Mouse (Mus musculus) CH12.LX (cell line): ENCODE data around the gene Gm13278.
"Not testable (repeated sequence)": the region's sequence is repeated elsewhere in the genome, so short reads cannot be mapped to it uniquely, and the experiment has no call there.

ENCODE experiments used
- CTCF ChIP-seq, 2 experiments: IDR thresholded peaks in 1 of 2; conservative IDR thresholded peaks in 1 of 2; 2 replicates each; pipeline ENCODE4 v1.5.1; 2011 to 2012; ENCODE audit warnings: low read depth in 2 of 2, low read length in 2 of 2, improper control_type of control experiment in 1 of 2, inconsistent platforms in 1 of 2, mild to moderate bottlenecking in 1 of 2, moderate library complexity in 1 of 2
- E2F4 ChIP-seq: IDR thresholded peaks from 2 replicates; pipeline ENCODE4 v1.6.1; 2011; ENCODE audit warnings: low read depth, low read length, improper control_type of control experiment; ENCODE audit not compliant: insufficient replicate concordance
- GABPA ChIP-seq: IDR thresholded peaks from 2 replicates; pipeline ENCODE4 v1.6.1; 2012; ENCODE audit warnings: low read depth, low read length, improper control_type of control experiment, inconsistent platforms; ENCODE audit not compliant: insufficient replicate concordance
- IRF4 ChIP-seq: IDR thresholded peaks from 2 replicates; pipeline ENCODE4 v1.6.1; 2014; ENCODE audit warnings: low read depth, mild to moderate bottlenecking, inconsistent platforms, low read length, improper control_type of control experiment
- JUND ChIP-seq: conservative IDR thresholded peaks from 2 replicates; pipeline ENCODE4 v1.6.1; 2011; ENCODE audit warnings: low read depth, low read length, improper control_type of control experiment
- MAX ChIP-seq: IDR thresholded peaks from 2 replicates; pipeline ENCODE4 v1.6.1; 2011; ENCODE audit warnings: low read length, improper control_type of control experiment
- USF1 ChIP-seq: IDR thresholded peaks from 2 replicates; pipeline ENCODE4 v1.6.1; 2014; ENCODE audit warnings: low read depth, mild to moderate bottlenecking, inconsistent platforms, low read length, improper control_type of control experiment
- ZMIZ1 ChIP-seq: IDR thresholded peaks from 2 replicates; pipeline ENCODE4 v1.6.1; 2012; ENCODE audit warnings: low read depth, mild to moderate bottlenecking, inconsistent platforms, low read length, improper control_type of control experiment

GRCm38 (mm10) chr4:88785409-88785808 is 5.9 kb upstream of the Gm13278 start, which contains the start of gene Gm13276:
- not testable (repeated sequence) for TF ChIP-seq ZMIZ1; IRF4; JUND; GABPA; USF1; MAX; CTCF (conservative IDR thresholded peaks at IDR 0.05 in 1 of 2, IDR thresholded peaks at IDR 0.05 in 1 of 2; ENCODE audit: low read depth in 2 of 2, low read length in 2 of 2); E2F4
